Mouse (Mus musculus) lung, postnatal 10 days (tissue): Measurements from ENCODE around the gene Olfr206.
"Not testable (repeated sequence)": the region's sequence is repeated elsewhere in the genome, so short reads cannot be mapped to it uniquely, and the experiment has no call there.

Experiments used
- DNase-seq: peaks from one replicate; pipeline ENCODE4 v3.0.0; 2021

Olfr206 gene

DNA sequence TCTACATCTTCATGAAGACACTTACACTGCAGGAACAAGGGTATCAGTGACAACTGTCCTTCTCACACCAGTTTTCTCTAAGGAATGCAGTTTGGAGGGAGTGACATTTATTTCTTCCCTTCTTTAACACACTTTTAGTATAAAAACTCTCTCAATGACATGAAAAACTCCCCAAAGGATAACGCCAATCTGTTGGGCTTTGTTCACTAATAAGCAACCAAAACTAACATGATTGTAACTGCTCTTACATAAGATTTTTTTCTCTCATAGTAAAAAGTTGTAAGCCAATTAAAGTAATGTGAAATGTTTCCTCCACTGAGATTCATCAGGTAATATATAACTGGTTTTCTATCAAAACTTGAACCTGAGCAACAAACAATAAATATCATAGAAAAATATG lies at the start of gene Olfr206:
Olfr206 (minus strand) TSS at position 101 of the 400 bp plus-strand sequence.
- DNase-seq: no peak

DNA sequence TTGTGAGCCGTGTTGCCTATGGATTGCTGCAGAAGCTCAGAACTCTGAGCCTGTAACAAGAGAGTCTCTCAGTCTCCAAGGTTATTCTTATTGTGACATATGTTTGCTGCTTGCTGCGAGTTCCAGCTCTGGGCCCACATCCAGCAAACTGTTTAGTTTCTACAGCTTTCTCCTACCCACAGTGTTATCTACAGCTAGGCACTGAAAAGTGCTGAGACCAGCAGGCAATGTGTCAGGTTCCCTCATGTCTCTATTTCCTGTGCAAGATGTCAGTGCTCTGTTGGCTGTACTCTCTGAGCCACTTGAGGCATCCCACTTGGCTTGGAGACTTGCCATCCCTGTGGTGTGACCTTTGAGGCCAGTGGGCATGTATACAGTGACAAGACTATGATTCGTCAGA lies 44.3 kb upstream of the Olfr206 start:
- no peak for DNase-seq

DNA sequence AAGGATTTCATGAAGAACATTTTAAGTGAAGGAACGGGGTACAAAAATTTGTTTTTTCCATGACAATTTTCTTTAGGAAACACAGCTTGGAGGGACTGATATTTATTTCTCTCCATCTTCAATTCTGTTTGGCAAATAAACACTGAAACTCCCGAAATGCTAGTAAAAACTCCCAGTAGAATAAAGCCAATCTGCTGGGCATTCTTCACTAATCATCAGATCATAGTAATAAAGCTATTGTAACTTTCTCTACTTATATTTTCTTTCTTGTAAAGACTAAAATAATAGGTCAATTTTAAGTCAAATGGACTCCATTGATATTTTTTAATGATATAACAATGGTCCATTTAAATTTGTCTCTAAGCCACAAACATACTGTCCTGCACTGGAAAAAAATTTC lies 14.8 kb upstream of the Olfr206 start, which contains the start of gene Olfr209:
Olfr209 (minus strand) TSS at position 101 of the 400 bp plus-strand sequence.
- no peak for DNase-seq

DNA sequence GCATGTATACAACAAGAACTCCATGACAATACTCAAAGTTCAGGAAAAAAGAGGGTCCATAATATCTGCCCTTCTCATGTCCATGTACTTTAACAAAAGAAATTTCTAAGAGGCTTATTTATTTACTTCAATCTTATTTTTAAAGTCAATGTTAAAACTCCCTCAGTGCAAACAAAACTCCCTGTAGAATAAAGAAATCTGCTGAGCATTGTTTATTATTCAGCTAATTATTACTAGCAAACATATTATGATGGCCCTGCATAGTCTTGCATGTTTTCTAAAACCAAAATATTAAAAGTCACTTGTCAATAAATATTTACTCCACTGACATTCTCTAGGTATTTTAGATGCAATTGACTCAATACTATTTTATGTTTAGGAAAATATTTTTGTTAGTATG lies 18.0 kb downstream of the Olfr206 start, which contains the start of gene Olfr205:
Olfr205 (minus strand) TSS at position 101 of the 400 bp plus-strand sequence.
- no peak for DNase-seq

DNA sequence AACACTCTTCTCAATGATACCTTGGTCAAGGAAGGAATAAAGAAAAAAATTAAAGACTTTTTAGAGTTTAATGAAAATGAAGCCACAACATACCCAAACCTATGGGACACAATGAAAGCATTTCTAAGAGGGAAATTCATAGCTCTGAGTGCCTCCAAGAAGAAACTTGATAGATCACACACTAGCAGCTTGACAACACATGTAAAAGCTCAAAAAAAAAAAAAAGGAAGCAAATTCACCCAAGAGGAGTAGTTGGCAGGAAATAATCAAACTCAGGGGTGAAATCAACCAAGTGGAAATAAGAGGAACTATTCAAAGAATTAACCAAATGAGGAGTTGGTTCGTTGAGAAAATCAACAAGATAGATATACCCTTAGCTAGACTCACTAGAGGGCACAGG lies 25.8 kb downstream of the Olfr206 start:
- not testable (repeated sequence) for DNase-seq

DNA sequence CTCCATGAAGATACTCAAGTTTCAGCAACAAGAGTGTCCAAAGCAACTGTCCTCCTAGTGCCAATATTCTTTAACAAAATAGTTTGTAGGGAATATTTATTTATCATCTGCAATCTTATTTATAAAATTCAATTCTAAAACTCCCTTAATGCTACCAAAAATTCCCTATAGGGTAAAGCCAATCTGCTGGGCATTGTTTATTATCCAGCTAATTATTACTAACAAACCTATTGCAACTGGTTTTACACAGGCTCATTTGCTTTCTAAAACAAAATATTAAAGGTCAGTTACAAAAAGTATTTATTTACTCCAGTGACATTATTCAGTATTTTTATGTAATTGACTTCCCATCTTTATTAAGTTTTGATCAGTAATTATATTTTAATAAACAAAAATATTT lies 30.9 kb downstream of the Olfr206 start, which contains the start of gene Olfr204:
Olfr204 (minus strand) TSS at position 101 of the 400 bp plus-strand sequence.
- no peak for DNase-seq

DNA sequence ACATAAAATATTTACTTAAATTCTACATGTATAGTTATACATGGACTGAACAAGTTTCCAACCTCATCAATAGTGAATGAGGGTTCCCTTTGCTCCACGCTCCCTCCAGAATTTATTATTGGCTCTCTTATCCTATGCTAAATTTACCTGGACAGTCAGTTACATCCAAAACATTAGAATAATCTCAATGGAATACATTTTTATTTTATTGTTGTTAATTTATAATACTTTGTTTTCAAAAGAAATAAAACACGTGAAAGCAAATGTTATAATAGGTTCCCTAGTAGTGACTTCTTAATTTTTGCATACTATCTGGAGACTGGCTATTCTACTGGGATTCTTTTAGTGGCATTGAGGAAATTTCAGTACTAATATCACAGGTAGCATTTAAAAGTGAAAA lies 50.5 kb downstream of the Olfr206 start, which contains the start of gene Olfr203:
Olfr203 (plus strand) TSS at position 301 of the 400 bp plus-strand sequence.
- DNase-seq: no peak
